Mouse (Mus musculus) right cerebral cortex, postnatal 25 days (tissue): Measurements from ENCODE around the gene Ccdc88a.
"Not testable (repeated sequence)": the region's sequence is repeated elsewhere in the genome, so short reads cannot be mapped to it uniquely, and the experiment has no call there.

ENCODE experiments used
- DNase-seq: peaks from one replicate; pipeline ENCODE4 v3.0.0; 2022

The Ccdc88a gene

GRCm38 (mm10) chr11:29474676-29475075 is 101.2 kb downstream of the Ccdc88a start:
- no peak for DNase-seq

GRCm38 (mm10) chr11:29493135-29493534 is 119.7 kb downstream of the Ccdc88a start:
- no peak for DNase-seq

GRCm38 (mm10) chr11:29496962-29497361 is 123.5 kb downstream of the Ccdc88a start:
- DNase-seq: no peak

- no peak for DNase-seq
These were observed 130.8 kb downstream of the Ccdc88a start for GRCm38 (mm10) chr11:29503948-29504893.

GRCm38 (mm10) chr11:29504899-29505625 is 131.6 kb downstream of the Ccdc88a start:
- no peak for DNase-seq

GRCm38 (mm10) chr11:29509421-29509820 is 136.0 kb downstream of the Ccdc88a start:
- DNase-seq: no peak

GRCm38 (mm10) chr11:29512818-29513535 is 139.5 kb downstream of the Ccdc88a start:
- no peak for DNase-seq

GRCm38 (mm10) chr11:29514325-29514681 is 140.8 kb downstream of the Ccdc88a start:
- DNase-seq: no peak

- peak; percentile 66 for DNase-seq
These were observed 141.4 kb downstream of the Ccdc88a start, which contains the start of gene Prorsd1 for GRCm38 (mm10) chr11:29514682-29515412. Prorsd1 (minus strand) TSS chr11:29515033.

- DNase-seq: peak; percentile 82
These were observed 152.7 kb downstream of the Ccdc88a start, which contains the start of gene Mtif2 for GRCm38 (mm10) chr11:29525988-29526794. Mtif2 (plus strand) TSS chr11:29526408.

- DNase-seq: no peak
These were observed 164.7 kb downstream of the Ccdc88a start for GRCm38 (mm10) chr11:29538201-29538600.

- no peak for DNase-seq
These were observed 170.9 kb downstream of the Ccdc88a start for GRCm38 (mm10) chr11:29544225-29544945.

GRCm38 (mm10) chr11:29545150-29545752 is 171.8 kb downstream of the Ccdc88a start:
- not testable (repeated sequence) for DNase-seq

GRCm38 (mm10) chr11:29546297-29546696 is 172.8 kb downstream of the Ccdc88a start:
- DNase-seq: not testable (repeated sequence)

GRCm38 (mm10) chr11:29546762-29547161 is 173.3 kb downstream of the Ccdc88a start:
- DNase-seq: no peak

GRCm38 (mm10) chr11:29547249-29547751 is 173.8 kb downstream of the Ccdc88a start:
- DNase-seq: no peak

- DNase-seq: peak; percentile 93
These were observed 174.5 kb downstream of the Ccdc88a start, which contains the start of the genes Clhc1 and Rps27a for GRCm38 (mm10) chr11:29547752-29548503. Clhc1 (plus strand) TSS chr11:29547950. Rps27a (minus strand) TSS chr11:29548109.

- no peak for DNase-seq
These were observed 175.3 kb downstream of the Ccdc88a start for GRCm38 (mm10) chr11:29548504-29549424.
